Mouse (Mus musculus) cerebellum, postnatal 10 days (tissue): ENCODE measurements around the gene Adgrg7.

Source experiments
- DNase-seq, 2 experiments: peaks; one replicate each; pipeline ENCODE4 v3.0.0; 2021; ENCODE audit warnings: mixed read lengths in 2 of 2

Gene Adgrg7

DNA sequence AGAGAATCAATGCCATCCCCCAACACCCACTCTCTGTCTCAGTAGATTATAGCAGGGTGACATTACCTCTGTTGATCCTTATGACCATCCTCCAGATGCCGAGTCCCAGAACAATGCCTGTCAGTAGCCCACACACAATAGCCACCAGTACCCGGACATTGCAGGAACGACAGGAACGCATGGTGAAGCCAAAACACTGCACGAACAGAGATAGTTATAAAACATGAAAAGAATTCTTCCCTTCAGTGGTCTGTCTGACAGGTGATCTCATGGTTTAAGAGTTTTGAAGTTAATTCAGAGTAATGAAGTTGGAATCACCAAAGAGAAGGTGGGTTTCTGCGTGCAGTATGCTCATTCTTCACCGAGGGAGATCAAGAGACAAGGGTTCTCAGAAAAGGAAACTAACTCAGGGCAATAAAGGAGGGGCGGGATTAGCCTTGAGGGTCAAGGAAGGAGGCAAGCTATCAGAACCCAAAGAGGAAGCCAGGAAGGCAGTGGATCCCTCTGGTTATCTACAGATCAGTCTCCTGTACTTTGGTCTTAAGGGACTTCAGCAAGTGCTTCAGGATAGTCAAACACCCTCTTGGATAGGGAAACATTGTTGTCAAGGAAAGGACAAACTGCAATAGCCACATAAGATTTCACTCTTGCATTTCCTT lies at the start of gene Adgrg7:
Gene Adgrg7 (minus strand): TSS at position 375 of the 659 bp plus-strand sequence.
- no peak for DNase-seq

DNA sequence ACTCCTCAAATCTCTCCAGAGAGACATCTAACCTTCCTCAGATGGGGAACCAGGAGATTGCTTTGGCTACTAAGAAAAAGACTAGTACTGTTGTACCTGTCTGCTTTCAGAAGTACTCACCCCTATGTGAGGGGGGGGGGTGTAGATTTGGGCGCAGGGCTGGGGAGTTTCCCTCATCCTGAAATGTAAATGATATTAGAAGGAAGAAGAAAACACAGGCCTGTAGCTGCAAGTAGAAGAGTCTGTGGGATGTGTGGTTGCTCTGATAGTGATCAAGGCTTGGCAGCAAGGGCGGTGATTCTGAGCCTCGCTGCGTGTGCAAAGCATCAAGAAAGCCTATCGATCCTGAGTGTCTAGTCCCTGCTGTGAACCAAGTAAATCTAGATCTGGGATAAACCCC lies 47.3 kb upstream of the Adgrg7 start:
- no peak for DNase-seq

DNA sequence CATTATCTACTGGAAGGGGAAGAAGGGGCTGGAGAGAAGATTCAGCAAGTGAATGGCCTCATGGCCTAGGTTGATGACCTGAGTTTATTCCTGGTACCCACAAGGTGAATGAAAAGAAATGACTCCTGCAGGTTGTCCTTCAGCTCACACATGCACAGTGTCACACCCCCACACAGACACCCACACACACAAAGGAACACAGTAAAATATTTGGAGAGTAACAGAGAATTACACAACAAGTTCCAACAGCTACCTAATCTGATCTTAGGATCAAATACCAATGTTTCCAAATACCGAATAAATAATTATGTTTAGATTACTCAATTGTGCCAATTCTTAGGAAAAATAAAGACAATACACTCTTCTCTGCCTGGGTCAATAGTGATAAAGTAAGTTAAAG lies 37.7 kb upstream of the Adgrg7 start:
- DNase-seq, result no peak

DNA sequence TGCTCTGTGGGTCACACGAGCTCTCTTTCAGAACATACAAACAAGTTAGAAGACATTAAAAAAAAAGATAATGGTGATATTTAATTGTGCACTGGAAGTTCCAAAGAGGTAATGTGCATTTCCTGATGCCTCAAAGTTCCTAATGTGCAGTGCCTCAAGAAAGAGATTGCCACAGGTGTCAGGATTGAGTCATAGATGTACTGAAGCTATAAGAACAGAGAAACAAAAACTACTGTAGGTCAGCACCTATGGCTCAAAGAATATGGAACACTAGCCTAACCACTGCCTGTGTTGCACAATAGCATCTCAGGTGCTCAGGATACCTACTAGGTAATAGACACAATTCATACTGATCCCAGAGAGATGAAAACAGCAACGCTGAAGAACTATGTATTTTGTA lies 36.3 kb upstream of the Adgrg7 start:
- no peak for DNase-seq

DNA sequence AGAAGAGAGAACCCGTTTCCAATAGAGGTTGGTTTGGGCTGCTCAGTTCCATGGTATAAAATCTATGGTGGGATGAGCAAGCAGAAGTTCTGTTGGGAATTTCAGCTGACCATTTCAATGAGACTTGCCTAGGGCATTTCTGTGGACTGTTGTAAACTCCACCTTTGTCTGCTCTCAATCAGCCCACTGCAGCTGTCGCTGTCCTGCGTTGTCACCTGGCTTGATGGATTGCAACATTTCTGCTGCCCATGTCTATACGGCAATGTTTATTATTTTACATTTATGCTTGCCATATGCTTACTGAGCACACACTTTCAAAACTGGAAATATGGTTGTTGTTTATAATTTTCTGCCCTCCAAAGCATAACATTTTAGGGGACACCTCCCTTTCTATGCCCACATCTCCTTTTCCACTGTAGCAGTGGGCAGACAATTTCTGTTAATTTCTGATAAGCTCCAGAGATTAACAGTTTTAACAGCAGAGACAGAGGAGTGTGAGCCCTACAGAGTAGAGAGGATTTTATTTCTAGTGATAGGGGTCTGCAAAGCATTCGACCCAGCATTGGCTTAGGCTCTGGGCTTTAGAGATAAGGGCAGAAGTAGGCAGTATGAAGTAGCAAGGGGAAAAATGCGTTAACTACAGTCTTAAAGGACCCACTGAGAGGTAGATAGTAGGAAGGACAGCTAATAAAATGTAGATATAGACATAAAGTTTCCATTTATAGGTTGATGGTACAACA lies 5.9 kb upstream of the Adgrg7 start:
- DNase-seq, result no peak

DNA sequence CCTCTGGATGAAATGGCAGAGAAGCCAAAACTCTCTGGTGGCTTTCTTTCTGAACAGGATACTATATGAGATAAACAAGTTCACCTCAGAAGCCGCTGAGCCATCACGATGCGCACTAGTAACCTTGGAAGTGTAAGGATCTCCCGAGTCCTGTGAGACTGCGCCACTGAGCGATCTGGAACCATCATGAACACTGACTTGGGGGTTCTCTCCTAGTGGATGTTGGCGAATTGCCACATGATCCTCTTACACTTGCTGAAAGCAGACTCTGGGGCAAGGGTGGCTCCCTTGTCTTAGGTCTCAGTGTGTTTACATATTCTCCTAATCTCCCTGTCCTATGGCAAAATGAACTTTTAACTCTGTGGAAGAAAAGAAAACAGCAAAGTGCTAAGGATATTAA lies 5.3 kb upstream of the Adgrg7 start:
- no peak for DNase-seq

DNA sequence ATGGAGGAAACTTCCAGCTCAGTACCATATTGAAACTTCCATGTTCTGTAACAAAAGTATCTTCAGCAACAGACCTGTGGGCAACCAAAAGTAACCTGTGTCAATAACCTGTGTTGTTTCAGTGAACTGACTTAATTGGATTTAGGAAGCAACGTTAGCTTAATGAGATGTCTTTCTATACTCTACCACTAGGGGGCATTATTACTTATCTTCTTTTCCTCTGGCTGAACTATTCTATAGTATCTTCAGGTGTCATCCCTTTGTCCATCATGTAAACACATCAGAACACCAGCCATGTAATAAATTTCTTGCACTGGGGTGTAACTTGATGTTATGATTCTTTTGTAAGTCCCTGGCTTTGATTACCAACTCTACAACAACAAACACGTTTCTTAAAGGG lies 4.8 kb upstream of the Adgrg7 start:
- peak in 1 of 2 experiments; percentile 39 for DNase-seq

DNA sequence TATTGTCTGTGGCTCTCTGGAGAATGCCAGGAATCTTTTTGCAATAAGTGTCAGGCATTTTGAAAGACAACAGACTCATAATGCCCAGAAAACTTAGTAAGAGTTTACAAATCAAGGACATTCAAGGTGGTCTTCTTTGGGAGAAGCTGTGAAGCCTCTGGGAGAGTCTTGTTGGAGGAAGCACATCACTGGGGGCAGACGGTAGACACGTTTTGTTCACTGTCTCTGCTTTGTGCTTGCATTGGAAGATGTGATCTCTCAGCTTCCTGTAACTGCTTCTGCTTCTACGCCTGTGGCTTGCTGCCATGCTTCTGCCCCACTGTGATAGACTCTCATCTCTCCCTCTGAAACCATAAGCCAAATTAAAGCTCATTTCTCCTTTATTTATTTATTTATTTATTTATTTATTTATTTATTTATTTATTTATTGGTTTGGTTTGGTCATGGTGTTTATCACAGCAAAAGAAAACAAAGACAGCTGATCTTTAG lies 3.9 kb upstream of the Adgrg7 start:
- no peak for DNase-seq

DNA sequence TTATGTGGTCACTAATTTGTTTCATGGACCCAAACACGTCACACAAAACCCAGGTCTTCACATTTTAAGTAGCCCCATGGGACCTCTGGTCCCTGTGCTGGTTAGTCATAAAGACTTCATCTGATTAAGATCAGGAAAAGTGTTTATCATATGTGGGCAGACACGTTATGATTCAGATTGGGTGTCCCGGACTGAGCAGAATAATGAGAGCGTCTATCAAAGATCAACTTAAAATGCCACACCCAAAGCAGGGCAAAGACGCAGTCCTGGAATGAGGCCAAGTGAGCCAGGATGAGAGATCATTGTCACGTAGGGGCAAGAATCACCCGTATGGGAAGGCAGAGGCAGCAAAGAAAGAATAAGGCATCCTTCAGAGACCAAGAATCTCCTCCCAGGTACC lies 3.2 kb upstream of the Adgrg7 start:
- DNase-seq, result no peak

DNA sequence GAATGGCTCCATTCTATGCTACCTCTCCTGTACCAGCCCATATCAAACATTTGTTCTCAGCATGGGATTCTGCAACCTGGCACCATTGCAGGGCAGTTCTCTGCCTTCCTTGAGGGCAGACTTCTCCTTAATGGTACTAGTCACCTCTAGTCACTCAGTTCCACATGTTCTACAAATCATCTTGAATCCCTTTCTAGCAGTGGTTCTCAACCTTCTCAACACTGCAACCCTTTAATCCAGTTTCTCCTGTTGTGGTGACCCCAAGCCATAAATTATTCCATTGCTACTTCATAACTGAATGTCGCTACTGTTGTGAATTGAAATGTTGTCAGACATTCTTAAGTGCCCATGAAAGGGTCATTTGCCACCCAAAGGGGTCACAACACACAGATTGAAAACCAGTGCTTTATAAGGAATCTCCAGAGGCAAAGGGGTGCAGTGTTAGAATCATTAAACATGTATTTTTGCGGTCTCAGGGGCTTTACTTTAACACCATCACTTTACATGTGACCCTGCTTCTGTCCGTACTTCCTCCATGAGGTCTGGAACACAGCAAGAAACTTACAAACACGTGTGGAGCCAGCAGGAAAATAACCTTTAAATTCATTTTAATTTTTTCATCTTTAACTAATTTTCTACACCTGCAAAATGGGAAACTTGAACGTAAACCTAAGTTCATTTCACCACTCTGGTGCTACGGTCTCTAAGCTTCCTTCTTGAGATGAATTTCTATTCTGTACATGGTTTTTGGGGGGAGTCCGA lies 1.1 kb downstream of the Adgrg7 start:
- no peak for DNase-seq

DNA sequence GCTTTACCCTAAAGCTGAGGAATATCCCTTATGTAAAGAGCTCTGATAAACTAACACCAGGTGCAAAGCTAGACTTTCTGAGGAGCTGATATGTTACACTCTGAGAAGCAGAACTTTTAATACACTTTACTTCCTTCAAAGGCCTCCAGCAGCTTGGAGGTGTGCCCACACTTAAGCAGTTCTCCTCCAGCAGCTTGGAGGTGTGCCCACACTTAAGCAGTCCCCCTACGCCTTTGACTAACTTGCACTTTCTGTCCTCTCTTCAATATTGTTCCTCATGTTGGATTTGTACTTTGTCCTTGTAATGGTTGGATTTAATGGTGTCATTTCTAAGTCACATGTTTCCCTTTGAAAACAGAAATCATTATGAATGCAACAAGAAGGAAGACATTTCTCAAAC lies 1.9 kb downstream of the Adgrg7 start:
- DNase-seq, result no peak

DNA sequence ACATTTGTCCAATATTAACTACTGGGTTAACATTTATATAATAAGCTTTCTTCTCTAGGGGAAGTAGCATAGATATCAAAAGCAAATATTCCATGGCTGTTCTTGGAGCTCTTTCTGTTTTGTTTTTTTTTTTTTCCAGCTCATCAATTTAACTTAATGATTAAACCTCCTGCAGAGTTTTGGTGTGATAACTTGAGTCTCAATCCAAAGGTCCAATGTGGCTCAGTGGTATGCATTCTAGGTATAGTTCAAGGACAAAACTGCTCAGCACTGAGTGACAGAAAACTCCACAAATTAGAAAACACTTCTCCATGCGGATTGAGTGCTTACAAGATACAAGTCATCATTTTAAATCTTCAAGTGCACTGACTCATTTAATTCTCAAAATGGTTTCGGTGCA lies 9.7 kb downstream of the Adgrg7 start:
- DNase-seq, result no peak

DNA sequence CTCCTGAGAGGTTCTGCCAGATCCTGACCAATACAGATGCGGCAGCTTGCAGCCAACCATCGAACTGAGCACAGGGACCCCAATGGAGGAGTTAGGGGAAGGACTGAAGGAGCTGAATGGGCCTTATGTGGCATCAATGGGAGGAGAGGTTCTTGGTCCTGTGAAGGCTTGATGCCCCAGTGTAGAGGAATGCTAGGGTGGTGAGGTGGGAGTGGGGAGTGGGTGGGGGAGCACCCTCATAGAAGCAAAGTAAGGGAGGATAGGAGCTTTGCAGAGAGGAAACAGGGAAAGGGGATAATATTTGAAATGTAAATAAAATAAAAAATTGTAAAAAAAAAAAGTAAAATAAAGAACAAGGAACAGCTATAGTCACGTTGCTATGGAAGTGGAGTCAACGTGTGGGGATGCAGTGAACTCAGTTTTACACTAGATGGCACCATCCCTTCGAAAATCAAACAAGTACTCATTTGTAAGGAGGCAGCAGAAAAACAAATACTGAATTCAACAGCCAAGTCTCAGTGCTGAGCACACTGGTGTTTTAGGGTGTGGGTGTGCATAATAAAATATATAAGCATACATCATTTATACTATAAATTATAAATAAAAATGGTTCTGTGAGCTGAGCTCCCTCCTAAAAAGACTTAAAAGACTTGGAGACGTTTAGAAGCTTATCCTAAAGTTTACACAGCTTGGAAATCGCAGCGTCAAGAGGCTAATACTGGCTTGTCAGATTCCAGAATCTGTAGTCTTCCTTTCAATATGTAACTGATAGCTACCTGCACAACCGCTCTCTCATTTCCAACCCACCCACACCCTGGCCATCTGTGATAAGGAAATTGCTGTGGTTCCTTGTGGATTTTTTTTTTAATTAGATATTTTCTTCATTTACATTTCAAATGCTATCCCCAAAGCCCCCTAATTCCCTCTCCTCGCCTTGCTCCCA lies 24.2 kb downstream of the Adgrg7 start:
- peak; percentile 59 to 72 for DNase-seq

DNA sequence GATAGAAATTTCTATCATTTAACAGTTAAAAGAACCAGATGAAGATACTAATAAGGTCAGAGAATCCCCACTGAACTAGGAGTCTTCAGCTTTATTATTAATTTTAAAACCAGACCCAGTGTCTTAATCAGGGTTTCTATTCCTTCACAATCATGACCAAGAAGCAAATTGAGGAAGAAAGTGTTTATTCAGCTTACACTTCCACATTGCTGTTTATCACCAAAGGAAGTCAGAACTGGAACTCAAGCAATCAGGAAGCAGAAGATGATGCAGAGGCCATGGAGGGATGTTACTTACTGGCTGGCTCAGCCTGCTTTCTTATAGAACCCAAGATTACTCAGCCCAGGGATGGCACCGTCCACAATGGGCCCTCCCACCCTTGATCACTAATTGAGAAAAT lies 66.6 kb downstream of the Adgrg7 start:
- DNase-seq, result no peak

DNA sequence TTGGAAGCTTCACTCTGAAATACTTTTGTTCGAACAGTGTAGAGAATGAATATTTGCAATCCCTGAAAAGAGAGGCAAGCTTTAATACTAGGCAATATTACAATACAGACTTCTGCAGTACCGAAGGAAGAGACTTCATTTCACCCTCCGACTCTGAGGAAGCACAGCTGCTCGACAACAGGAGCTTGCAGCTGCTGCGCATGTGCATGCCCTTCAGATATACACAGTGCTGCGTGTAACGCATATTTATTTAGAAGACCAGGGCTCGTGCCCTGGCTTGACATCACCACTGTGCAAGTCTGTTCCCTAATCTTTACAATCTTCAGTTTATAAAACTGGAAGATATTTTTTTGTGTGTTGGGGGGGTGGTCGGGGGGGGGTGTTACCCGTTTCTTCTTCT lies 70.7 kb downstream of the Adgrg7 start:
- DNase-seq, result no peak

DNA sequence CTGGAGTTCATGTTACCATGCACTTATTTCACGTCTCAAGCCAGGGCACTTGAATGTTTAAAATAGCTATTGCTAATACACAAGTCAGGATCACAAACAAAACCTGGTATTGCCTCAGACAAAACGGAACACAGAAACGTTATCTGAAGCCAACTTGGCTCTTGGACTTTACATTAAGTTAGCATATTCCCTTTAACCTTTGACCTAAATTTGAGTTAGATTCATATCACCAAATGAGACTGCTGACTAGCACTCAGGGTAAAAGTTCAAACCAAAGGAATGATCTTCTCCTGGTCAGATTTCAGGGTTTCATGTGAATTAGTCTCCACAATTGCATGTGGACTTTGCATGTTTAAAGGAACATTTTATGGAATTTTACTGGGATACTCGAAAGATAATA lies 73.3 kb downstream of the Adgrg7 start:
- DNase-seq, result no peak

DNA sequence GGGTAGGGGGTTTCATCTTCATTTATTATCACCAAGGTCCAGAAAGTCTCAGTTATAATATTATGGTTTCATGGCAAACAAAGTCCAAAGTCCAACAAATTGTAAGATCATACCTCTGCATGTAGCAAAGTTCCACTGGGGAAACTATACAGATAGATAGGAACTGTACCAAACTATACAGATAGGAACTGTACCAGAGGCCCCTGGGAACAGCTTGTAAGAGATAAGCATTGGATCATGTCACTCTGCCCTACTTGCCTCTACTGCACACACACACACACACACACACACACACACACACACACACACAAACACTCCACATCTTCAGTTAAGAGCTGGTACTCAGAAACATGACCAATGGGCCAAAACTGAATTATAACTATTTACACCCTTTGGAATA lies 76.6 kb downstream of the Adgrg7 start:
- no peak for DNase-seq

DNA sequence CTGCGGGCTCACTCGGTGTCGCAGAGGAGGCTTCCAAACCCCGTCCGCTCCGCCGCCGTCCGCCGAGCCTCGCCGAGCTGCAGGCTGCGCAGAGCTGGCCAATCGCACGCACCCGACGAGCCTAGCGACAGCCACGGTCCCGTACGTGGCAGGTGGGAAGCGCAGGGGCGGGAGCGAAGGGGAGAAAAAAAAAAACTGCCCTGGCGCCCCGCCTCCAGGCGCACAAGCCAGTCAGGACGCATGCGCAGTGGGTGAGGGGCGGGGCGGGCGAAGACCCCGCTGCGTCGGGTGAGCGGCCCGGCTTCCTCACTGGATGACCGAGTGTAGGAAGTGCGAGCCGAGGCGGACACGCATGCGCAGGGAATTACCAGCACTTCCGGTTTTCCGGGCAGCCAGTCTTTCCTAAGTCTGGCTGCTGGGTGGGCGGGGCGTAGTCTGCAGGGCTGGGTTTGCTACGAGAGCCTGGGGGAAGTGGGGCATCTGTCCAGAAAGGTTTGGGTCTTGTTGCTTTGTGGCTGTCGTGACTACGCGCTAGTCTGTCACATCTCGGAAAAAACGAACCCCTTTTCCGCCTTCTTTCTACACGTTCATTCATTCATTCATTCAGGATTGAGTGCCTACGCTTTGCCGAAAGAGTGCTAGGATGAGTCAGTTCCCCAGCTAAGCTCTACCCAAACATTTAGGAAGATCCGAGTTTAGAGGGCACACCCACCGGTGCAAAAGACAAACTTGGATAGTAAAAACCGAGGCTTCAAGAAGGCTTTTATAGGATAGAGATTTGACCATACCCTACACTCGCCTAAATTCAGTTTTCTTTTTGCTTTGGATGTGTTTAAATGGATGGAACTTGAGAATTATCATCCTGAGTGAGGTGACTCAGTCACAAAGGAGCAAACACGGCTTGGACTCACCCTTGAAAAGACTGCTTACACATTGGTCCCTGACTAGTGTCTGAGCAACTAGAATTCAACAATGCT lies 78.1 kb downstream of the Adgrg7 start, which contains the start of gene Tfg:
Gene Tfg (minus strand): TSS at position 227 of the 977 bp plus-strand sequence.
- peak; percentile 100 for DNase-seq

DNA sequence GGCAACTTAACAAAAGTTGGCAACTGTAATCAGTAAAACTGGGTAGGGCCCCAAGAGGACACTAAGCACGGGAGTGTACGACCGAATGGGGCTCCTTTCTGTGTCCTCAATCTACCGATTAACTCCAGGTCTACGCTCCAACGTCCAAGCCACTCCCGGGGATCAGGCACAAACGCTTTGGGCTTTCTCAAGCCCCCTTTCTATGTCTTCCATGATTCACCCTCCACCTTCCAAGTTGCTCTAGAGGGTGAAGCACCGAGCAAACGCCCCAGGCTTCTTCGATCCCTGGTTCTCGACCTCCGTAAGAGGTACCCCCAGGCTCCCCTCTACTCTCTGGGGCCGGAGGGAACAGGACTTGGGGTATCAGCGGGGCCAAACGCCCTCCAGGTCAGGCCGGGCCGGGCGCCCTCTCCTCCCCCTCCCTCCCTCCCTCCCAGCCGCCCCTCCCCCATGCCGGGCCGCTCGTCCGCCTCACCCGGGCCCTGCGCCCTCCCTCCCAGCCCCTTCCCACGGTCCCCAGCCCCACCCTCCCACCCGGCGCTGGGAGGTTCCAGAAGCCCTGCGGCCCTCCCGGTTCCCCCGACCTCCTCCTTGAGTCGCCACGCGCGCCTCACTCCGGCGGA lies 79.0 kb downstream of the Adgrg7 start:
- no peak for DNase-seq

DNA sequence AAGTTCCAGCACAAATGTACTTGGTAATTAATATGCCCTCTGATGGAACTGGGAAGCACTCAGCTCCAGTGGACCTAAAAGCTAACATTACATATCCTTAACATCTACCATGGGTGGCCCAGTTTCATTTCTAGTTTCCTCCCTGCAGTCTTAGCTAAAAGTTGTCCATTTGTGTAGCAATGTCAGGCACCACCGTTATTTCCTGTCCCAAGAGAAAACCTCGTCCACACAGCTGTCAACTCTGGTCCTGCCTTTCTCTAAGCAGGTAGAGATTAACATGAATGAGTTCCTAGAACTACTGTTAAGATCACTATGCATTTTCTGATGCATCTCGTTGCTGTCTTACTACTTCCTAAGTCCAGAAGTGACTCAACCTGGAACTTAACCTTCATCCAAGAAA lies 80.0 kb downstream of the Adgrg7 start:
- DNase-seq, result no peak

DNA sequence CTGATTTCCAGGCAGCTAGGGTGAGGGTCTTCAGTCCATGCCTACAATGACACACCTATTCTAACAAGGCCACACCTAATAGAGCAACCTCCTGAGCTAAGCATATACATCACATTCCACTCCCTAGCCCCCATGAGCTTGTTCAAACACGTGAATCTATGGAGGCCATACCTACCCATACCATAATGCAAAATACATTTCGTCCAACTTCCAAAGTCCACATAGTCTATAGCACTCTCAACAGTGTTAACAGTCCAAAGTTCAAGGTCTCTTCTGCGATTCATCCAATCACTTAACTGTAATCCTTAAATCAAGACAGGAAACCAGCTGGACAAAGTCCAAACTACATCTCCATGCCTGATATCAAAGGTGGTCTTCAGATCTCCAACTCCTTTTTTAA lies 85.6 kb downstream of the Adgrg7 start:
- DNase-seq, result no peak
